Mouse (Mus musculus) granulocyte monocyte progenitor cell, adult 5-6 weeks (primary cell): Measurements from ENCODE around the gene Gm21776. TPM values are rescaled to one million over a fixed set of nuclear protein-coding genes. Genes with fewer than 3 reads are reported as not detected.
"Not testable (repeated sequence)": the region's sequence is repeated elsewhere in the genome, so short reads cannot be mapped to it uniquely, and the experiment has no call there.

ENCODE experiments used
- ATAC-seq: replicated peaks from 2 replicates; pipeline ENCODE4 v1.8.0; 2016; ENCODE audit warnings: mild to moderate bottlenecking, moderate TSS enrichment, inconsistent platforms; ENCODE audit not compliant: poor library complexity, severe bottlenecking
- total RNA-seq, 2 experiments: library from RNA; stranded (forward) in 1 of 2; stranded (reverse) in 1 of 2; fragments of 200-712, 200-1000 nt in 1 of 2; fragments of >200 nt in 1 of 2; fragmentation: Nextera tagmentation in 1 of 2; gene quantifications; 2 replicates each; pipeline ENCODE4 v1.2.3; 2014 to 2017

Gm21776 gene
- total RNA-seq (2014; fragmentation: Nextera tagmentation) = not detected in 2 replicates
- not detected in 2 replicates for total RNA-seq (2017)

DNA sequence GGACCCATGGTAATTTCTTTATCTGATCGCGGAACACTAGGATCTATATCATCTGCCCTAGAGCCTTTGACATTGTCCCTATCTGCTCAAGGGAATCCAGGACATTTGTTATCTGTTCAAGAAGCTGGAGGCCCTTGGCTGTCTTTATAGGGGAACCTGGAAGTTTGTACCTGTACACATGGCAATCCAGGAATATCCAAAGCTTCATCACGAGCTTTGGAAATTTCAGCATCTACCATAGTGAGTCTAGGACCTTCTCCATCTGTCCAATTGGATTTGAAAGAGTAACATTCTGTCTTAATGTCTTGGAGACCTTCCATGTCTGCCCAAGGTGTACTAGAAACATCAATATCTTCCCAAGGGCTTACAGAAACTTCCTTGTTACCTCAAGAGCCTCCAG, at the start of gene Gm21776:
TSS of gene Gm21776 (plus strand) at position 301 of the 400 bp plus-strand sequence.
- not testable (repeated sequence) for ATAC-seq
